Mouse (Mus musculus) kidney, adult 2 months (tissue): Measurements from ENCODE around the gene Pdzd2.

Experiments
- CTCF ChIP-seq: fragments of 200-500 bp; conservative IDR thresholded peaks from 2 replicates; pipeline ENCODE4 v1.5.1; 2011; ENCODE audit warnings: low read depth, mild to moderate bottlenecking, control low read depth, low read length, moderate library complexity, mixed read lengths; ENCODE audit not compliant: insufficient read depth, insufficient read length
- POLR2A ChIP-seq: fragments of 200-500 bp; IDR thresholded peaks from one replicate; pipeline ENCODE4 v1.6.1; 2011; ENCODE audit warnings: low read depth, low read length, control low read depth

DNA sequence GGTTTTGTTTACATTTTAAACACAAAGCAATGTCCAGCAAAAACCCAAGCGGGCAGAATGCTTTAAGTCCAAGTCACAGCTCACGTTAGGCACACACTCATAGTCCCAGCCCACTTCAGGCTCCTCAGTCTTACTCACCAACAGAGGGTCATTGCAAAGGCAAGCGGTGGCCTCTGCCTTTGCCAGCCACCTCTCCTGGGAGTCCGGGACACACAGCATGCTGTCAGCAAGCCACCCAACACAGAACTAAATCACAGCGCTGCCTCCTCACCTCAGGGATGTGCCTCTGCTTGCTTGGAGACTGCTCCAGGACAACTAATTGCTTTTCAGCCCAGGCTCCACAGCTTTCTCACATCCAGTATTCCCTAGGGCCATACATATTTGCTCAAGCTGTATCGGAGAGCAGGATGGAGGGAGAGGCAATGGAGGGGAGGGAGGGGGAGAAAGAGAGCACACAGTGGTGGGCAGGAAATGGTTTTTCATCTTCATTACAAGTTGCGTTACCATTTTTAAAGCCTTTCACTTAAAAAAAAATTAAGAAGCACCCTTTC lies 117.6 kb downstream of the Pdzd2 start:
- TF ChIP-seq CTCF (no peak), POLR2A (no peak)
